Mouse (Mus musculus) MEL (cell line): ENCODE results near the gene Ubtf. TPM values are rescaled to one million over a fixed set of nuclear protein-coding genes. Genes with fewer than 3 reads are reported as not detected.

Experiments
- DNase-seq: peaks from one replicate; pipeline ENCODE4 v3.0.0; 2011; ENCODE audit warnings: low read depth, low spot score
- H3K27ac ChIP-seq: 2 replicates; pipeline ENCODE4 v1.5.1; 2012; ENCODE audit warnings: low read depth, mild to moderate bottlenecking, control low read depth, low read length, moderate library complexity; ENCODE audit not compliant: control insufficient read depth
- H3K27me3 ChIP-seq, 2 experiments: fragments of 150-350 bp in 1 of 2; sonication (generic) in 1 of 2; 2 replicates each; pipeline ENCODE4 v1.6.1; 2012; ENCODE audit warnings: low read length in 2 of 2, mild to moderate bottlenecking in 2 of 2, improper control_type of control experiment in 1 of 2, moderate library complexity in 1 of 2; ENCODE audit not compliant: insufficient read depth in 2 of 2, control insufficient read depth in 1 of 2
- H3K36me3 ChIP-seq, 2 experiments: 2 replicates each; pipeline ENCODE4 v1.6.1; 2012 to 2014; ENCODE audit warnings: low read length in 2 of 2, improper control_type of control experiment in 1 of 2, inconsistent platforms in 1 of 2, mild to moderate bottlenecking in 1 of 2; ENCODE audit not compliant: insufficient read depth in 2 of 2, control insufficient read depth in 1 of 2
- H3K4me1 ChIP-seq, 2 experiments: fragments of 150-350 bp in 1 of 2; sonication (generic) in 1 of 2; 2 replicates each; pipeline ENCODE4 v1.6.1; 2012; ENCODE audit warnings: low read length in 2 of 2, improper control_type of control experiment in 1 of 2, mild to moderate bottlenecking in 1 of 2; ENCODE audit not compliant: insufficient read depth in 2 of 2, control insufficient read depth in 1 of 2
- H3K4me3 ChIP-seq, 2 experiments: fragments of 150-350 bp in 1 of 2; sonication (generic) in 1 of 2; 2 replicates each; pipeline ENCODE4 v1.5.1; 2012; ENCODE audit warnings: low read depth in 2 of 2, low read length in 2 of 2, mild to moderate bottlenecking in 2 of 2, moderate library complexity in 2 of 2, control low read depth in 1 of 2, improper control_type of control experiment in 1 of 2; ENCODE audit not compliant: control insufficient read depth in 1 of 2, insufficient read depth in 1 of 2
- H3K79me2 ChIP-seq: 2 replicates; pipeline ENCODE4 v1.6.1; 2012; ENCODE audit warnings: mild to moderate bottlenecking, low read length, moderate library complexity; ENCODE audit not compliant: control insufficient read depth, poor library complexity, insufficient read depth
- H3K9ac ChIP-seq: 2 replicates; pipeline ENCODE4 v1.6.1; 2012; ENCODE audit warnings: low read depth, mild to moderate bottlenecking, control low read depth, low read length, moderate library complexity; ENCODE audit not compliant: control insufficient read depth, poor library complexity, severe bottlenecking
- H3K9me3 ChIP-seq: fragments of 150-350 bp; sonication (generic); replicated peaks from 2 replicates; pipeline ENCODE4 v1.6.1; 2012; ENCODE audit warnings: mild to moderate bottlenecking, low read length, improper control_type of control experiment, moderate library complexity; ENCODE audit not compliant: insufficient read depth
- BHLHE40 ChIP-seq: IDR thresholded peaks from 2 replicates; pipeline ENCODE4 v1.6.1; 2012; ENCODE audit warnings: low read depth, mild to moderate bottlenecking, inconsistent platforms, low read length, improper control_type of control experiment, borderline replicate concordance
- CTCF ChIP-seq, 3 experiments: IDR thresholded peaks in 2 of 3; conservative IDR thresholded peaks in 1 of 3; 2 replicates each; pipeline ENCODE4 v1.5.1; 2011 to 2012; ENCODE audit warnings: low read length in 3 of 3, low read depth in 2 of 3, mild to moderate bottlenecking in 2 of 3, improper control_type of control experiment in 1 of 3, inconsistent platforms in 1 of 3, mixed read lengths in 1 of 3, moderate library complexity in 1 of 3; ENCODE audit not compliant: control insufficient read depth in 1 of 3, insufficient read depth in 1 of 3, poor library complexity in 1 of 3, severe bottlenecking in 1 of 3
- E2F4 ChIP-seq: IDR thresholded peaks from 2 replicates; pipeline ENCODE4 v1.6.1; 2011; ENCODE audit warnings: low read depth, low read length, improper control_type of control experiment, borderline replicate concordance
- GABPA ChIP-seq: IDR thresholded peaks from 2 replicates; pipeline ENCODE4 v1.6.1; 2012; ENCODE audit warnings: low read depth, mild to moderate bottlenecking, inconsistent platforms, low read length, improper control_type of control experiment, moderate library complexity
- HCFC1 ChIP-seq: IDR thresholded peaks from 2 replicates; pipeline ENCODE4 v1.6.1; 2012; ENCODE audit warnings: low read depth, mild to moderate bottlenecking, inconsistent platforms, low read length, improper control_type of control experiment, moderate library complexity
- JUND ChIP-seq: IDR thresholded peaks from 2 replicates; pipeline ENCODE4 v1.6.1; 2011; ENCODE audit warnings: low read depth, mild to moderate bottlenecking, improper control_type of control experiment, low read length
- KAT2A ChIP-seq: conservative IDR thresholded peaks from 2 replicates; pipeline ENCODE4 v1.6.1; 2012; ENCODE audit warnings: low read depth, low read length, improper control_type of control experiment, inconsistent platforms
- MAFK ChIP-seq: IDR thresholded peaks from 2 replicates; pipeline ENCODE4 v1.6.1; 2011; ENCODE audit warnings: low read depth, mild to moderate bottlenecking, low read length, improper control_type of control experiment, borderline replicate concordance
- MAX ChIP-seq: IDR thresholded peaks from 2 replicates; pipeline ENCODE4 v1.6.1; 2011; ENCODE audit warnings: low read length, improper control_type of control experiment
- MAZ ChIP-seq: IDR thresholded peaks from 2 replicates; pipeline ENCODE4 v1.6.1; 2012; ENCODE audit warnings: low read depth, mild to moderate bottlenecking, inconsistent platforms, low read length, improper control_type of control experiment
- MYB ChIP-seq: IDR thresholded peaks from 2 replicates; pipeline ENCODE4 v1.6.1; 2011; ENCODE audit warnings: mild to moderate bottlenecking, low read depth, low read length, improper control_type of control experiment
- NELFE ChIP-seq: IDR thresholded peaks from 2 replicates; pipeline ENCODE4 v1.6.1; 2011; ENCODE audit warnings: low read depth, low read length, improper control_type of control experiment
- NRF1 ChIP-seq: IDR thresholded peaks from 2 replicates; pipeline ENCODE4 v1.6.1; 2014; ENCODE audit warnings: low read depth, mild to moderate bottlenecking, inconsistent platforms, low read length, improper control_type of control experiment, moderate library complexity; ENCODE audit not compliant: poor library complexity, insufficient read depth, severe bottlenecking
- POLR2AphosphoS2 ChIP-seq: IDR thresholded peaks from 2 replicates; pipeline ENCODE4 v1.6.1; 2011; ENCODE audit warnings: low read length, improper control_type of control experiment
- POLR2AphosphoS5 ChIP-seq: IDR thresholded peaks from 2 replicates; pipeline ENCODE4 v1.6.1; 2012; ENCODE audit warnings: low read depth, borderline replicate concordance, mild to moderate bottlenecking, inconsistent platforms, low read length, moderate library complexity, mixed read lengths
- RAD21 ChIP-seq: IDR thresholded peaks from 2 replicates; pipeline ENCODE4 v1.6.1; 2011; ENCODE audit warnings: mild to moderate bottlenecking, low read depth, low read length, improper control_type of control experiment
- SIN3A ChIP-seq: IDR thresholded peaks from 2 replicates; pipeline ENCODE4 v1.6.1; 2012; ENCODE audit warnings: low read length, improper control_type of control experiment, inconsistent platforms
- SMC3 ChIP-seq: IDR thresholded peaks from 2 replicates; pipeline ENCODE4 v1.6.1; 2011; ENCODE audit warnings: low read depth, low read length, improper control_type of control experiment
- TAL1 ChIP-seq: IDR thresholded peaks from 2 replicates; pipeline ENCODE4 v1.6.1; 2012; ENCODE audit warnings: mild to moderate bottlenecking, inconsistent platforms, low read length, moderate library complexity, mixed read lengths
- TCF12 ChIP-seq: IDR thresholded peaks from 2 replicates; pipeline ENCODE4 v1.6.1; 2014; ENCODE audit warnings: low read depth, mild to moderate bottlenecking, inconsistent platforms, low read length, improper control_type of control experiment, moderate library complexity
- UBTF ChIP-seq: IDR thresholded peaks from 2 replicates; pipeline ENCODE4 v1.6.1; 2012; ENCODE audit warnings: low read depth, mild to moderate bottlenecking, inconsistent platforms, low read length, improper control_type of control experiment, moderate library complexity, borderline replicate concordance; ENCODE audit not compliant: insufficient read depth
- USF2 ChIP-seq, 2 experiments: IDR thresholded peaks; 2 replicates each; pipeline ENCODE4 v1.6.1; 2011 to 2012; ENCODE audit warnings: improper control_type of control experiment in 2 of 2, low read length in 2 of 2, borderline replicate concordance in 1 of 2, inconsistent platforms in 1 of 2, low read depth in 1 of 2, mild to moderate bottlenecking in 1 of 2; ENCODE audit not compliant: insufficient read depth in 1 of 2
- ZC3H11A ChIP-seq: IDR thresholded peaks from 2 replicates; pipeline ENCODE4 v1.6.1; 2012; ENCODE audit warnings: low read depth, mild to moderate bottlenecking, inconsistent platforms, low read length, improper control_type of control experiment
- ZKSCAN1 ChIP-seq: IDR thresholded peaks from 2 replicates; pipeline ENCODE4 v1.6.1; 2012; ENCODE audit warnings: low read depth, mild to moderate bottlenecking, inconsistent platforms, low read length, improper control_type of control experiment, moderate library complexity
- polyA plus RNA-seq, 2 experiments: library from polyadenylated mRNA; stranded (reverse) in 1 of 2; unstranded in 1 of 2; fragments of >175 nt in 1 of 2; fragments of >200 nt in 1 of 2; gene quantifications; 2 replicates each; pipeline versions ENCODE4 v1.2.1 to v1.2.4; 2012; ENCODE audit warnings: low replicate concordance in 2 of 2, low read depth in 1 of 2; ENCODE audit not compliant: insufficient read length in 2 of 2, insufficient read depth in 1 of 2, missing spikeins in 1 of 2
- total RNA-seq: library from RNA; depleted of rRNA; stranded (reverse); fragments of 300-350 nt; gene quantifications from 2 replicates; pipeline ENCODE4 v1.2.3, GENCODE M21; 2012

Ubtf gene
- total and polyA plus RNA-seq, 3 experiments, result 76.5 to 189 (median 145) TPM

DNA sequence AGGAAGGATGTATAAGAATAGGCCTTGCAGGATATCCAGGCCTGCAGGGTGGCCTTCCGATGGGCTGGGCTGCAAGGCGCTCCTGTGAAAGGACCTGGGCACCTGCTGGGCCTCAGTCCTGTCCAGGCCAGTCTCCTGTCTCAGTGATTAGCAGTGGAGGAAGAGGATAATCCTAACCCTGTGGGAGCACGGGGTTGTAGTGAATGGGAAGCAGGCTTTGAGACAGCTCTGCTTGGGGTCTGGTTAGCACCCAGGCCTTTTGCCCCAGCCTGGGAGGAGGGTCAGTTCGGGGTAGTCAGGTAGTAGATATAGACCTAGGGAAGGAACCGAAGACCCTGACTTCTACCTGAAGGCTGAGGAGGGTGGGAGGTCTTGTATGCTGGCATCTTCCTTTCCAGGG lies 28.1 kb upstream of the Ubtf start:
- H3K9me3 ChIP-seq, result no peaks in the 10 kb centered on the region
- no peak overlapping the region for H3K4me3 ChIP-seq
- H3K79me2 ChIP-seq, result no peaks in the 10 kb centered on the region
- TF ChIP-seq RAD21 (no peak), USF2 (IDR thresholded peaks at IDR 0.05; ENCODE audit: borderline replicate concordance in 1 of 2, insufficient read depth in 1 of 2, low read depth in 1 of 2, low read length in 2 of 2) (no peak), HCFC1 (no peak), KAT2A (no peak), JUND (no peak), ZKSCAN1 (no peak), TAL1 (no peak), NELFE (no peak), MYB (no peak), SIN3A (no peak), BHLHE40 (no peak), UBTF (no peak), SMC3 (no peak), E2F4 (no peak), MAFK (no peak), POLR2AphosphoS5 (no peak), MAZ (no peak), GABPA (no peak), ZC3H11A (no peak), NRF1 (no peak)
- H3K27me3 ChIP-seq, result peaks cover 4 to 6% of the 10 kb centered on the region in 2 experiments; a peak in 3 of 4 replicates
- H3K4me1 ChIP-seq, result peaks cover 0 to 6% of the 10 kb centered on the region in 2 experiments; a peak in 1 of 4 replicates
- H3K27ac ChIP-seq, result no peak overlapping the region
- no peak for DNase-seq
- H3K9ac ChIP-seq, result no peak overlapping the region
- no peaks in the 10 kb centered on the region for H3K36me3 ChIP-seq

- no peak overlapping the region for H3K9ac ChIP-seq
- H3K79me2 ChIP-seq, result no peaks in the 10 kb centered on the region
- no peak for DNase-seq
- TF ChIP-seq MAX (no peak), MYB (no peak), TCF12 (no peak), RAD21 (no peak), CTCF (IDR thresholded peaks at IDR 0.05 in 2 of 3, conservative IDR thresholded peaks at IDR 0.05 in 1 of 3; ENCODE audit: control insufficient read depth in 1 of 3, insufficient read depth in 1 of 3, low read depth in 2 of 3, low read length in 3 of 3, poor library complexity in 1 of 3, severe bottlenecking in 1 of 3) (no peak), ZKSCAN1 (no peak), POLR2AphosphoS2 (no peak), E2F4 (no peak), USF2 (IDR thresholded peaks at IDR 0.05; ENCODE audit: borderline replicate concordance in 1 of 2, insufficient read depth in 1 of 2, low read depth in 1 of 2, low read length in 2 of 2) (no peak)
- H3K36me3 ChIP-seq, result no peaks in the 10 kb centered on the region
- no peaks in the 10 kb centered on the region for H3K9me3 ChIP-seq
- H3K27me3 ChIP-seq, result peaks cover 4% of the 10 kb centered on the region in 2 experiments; a peak in 3 of 4 replicates
- H3K4me3 ChIP-seq, result no peak overlapping the region
- H3K27ac ChIP-seq, result no peak overlapping the region
- H3K4me1 ChIP-seq, result peaks cover 0 to 6% of the 10 kb centered on the region in 2 experiments; a peak in 1 of 4 replicates
Observed at GRCm38 (mm10) chr11:102346926-102347325, 27.4 kb upstream of the Ubtf start.
